Mouse (Mus musculus): ENCODE data around the gene Thap8. TPM values are rescaled to one million over a fixed set of nuclear protein-coding genes. Genes with fewer than 3 reads are reported as not detected.
"Not testable (repeated sequence)": the region's sequence is repeated elsewhere in the genome, so short reads cannot be mapped to it uniquely, and the experiment has no call there.

The Thap8 gene
- 0.33 and 0.40 TPM in 2 replicates for polyA plus RNA-seq (2016; fragmentation: Nextera tagmentation; extraction: Ambion mirVana)

DNA sequence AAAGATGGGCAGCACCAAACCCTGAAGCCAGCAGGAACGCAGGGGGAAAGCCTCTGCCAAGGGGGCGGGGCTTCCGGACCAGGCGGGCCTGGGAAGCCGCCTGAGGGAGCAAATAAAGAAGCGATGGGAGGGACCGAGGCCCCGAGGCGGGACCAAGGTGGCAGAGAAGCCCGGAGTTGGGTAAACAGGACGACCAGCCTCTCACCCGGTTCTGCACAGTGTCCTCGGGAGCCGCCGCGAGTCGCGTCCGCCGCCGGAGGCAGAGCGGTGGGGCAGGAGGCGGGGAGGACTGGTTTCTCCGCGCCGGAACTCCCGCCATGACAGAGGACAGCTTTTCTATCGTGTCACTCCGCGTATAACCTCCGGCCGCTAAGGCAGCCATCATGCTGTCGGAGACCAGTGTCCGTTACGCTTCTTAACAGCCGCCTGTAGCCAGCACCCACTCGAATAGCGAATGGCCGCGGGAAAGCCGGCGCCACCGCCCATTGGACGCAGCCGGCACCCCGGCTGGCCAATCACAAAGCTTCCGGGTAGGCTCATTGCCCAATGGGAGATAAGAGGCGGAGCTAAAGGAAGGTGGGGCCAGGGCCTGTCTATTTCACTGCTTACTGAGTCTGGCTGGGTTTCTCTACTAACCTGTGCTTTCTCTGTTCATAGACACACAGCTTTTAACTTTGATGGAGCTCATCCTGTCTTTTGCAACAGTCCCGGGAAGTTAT lies at the start of gene Thap8, which contains the start of gene Wdr62:
Gene Thap8, plus strand, starts transcription at position 144 of the 719 bp plus-strand sequence.
Gene Wdr62, minus strand, starts transcription at position 469 of the 719 bp plus-strand sequence.
- H3K9me3 ChIP-seq = no peaks in the 10 kb centered on the region
- no peaks in the 10 kb centered on the region for H3K27me3 ChIP-seq
- WGBS = under 1% methylated on average over 49 of the region's 49 CpGs
- peak within 1 kb of the TSS; percentile 81 for H3K4me3 ChIP-seq
- H3K9ac ChIP-seq = peak within 1 kb of the TSS; percentile 53
- H3K4me2 ChIP-seq (replicated peaks) = peak within 1 kb of the TSS; percentile 85
- peak within 1 kb of the TSS; percentile 95 for H3K27ac ChIP-seq
- ATAC-seq (ENCODE audit: insufficient number of reproducible peaks, insufficient read depth, low FRiP score, low TSS enrichment) = peak; percentile 94
- no peaks in the 10 kb centered on the region for H3K36me3 ChIP-seq
- peaks cover 6% of the 10 kb centered on the region; the same call in 1 of the 2 replicates for H3K4me1 ChIP-seq

DNA sequence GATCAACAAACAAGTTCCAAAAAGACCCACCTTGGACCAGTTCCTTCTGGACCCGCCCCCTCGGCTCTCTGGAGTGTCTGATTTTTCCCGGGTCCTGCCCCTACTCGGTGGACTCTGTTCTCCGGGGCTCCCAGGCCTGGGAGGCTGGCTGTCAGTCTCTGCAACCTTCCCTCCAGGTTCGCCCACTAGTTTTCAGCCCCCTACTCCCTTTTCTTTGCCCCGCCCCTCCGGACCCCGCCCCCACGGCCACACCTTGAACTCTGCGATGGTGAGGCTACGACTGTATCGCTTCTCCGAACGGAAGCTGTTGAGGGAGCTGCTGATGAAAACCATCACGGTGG lies 48.6 kb upstream of the Thap8 start:
- H3K9me3 ChIP-seq = no peaks in the 10 kb centered on the region
- no peaks in the 10 kb centered on the region for H3K27me3 ChIP-seq
- H3K27ac ChIP-seq = peak overlapping the region; percentile 73
- peaks cover 50% of the 10 kb centered on the region for H3K36me3 ChIP-seq
- 0 out of 2 replicates have a peak, but pooled peaks have one; percentile 11 for ATAC-seq (ENCODE audit: insufficient number of reproducible peaks, insufficient read depth, low FRiP score, low TSS enrichment)
- H3K9ac ChIP-seq = peak overlapping the region; percentile 74
- peaks cover 17% of the 10 kb centered on the region for H3K4me1 ChIP-seq
- peak overlapping the region; percentile 77 for H3K4me2 ChIP-seq (replicated peaks)
- peak overlapping the region; percentile 82 for H3K4me3 ChIP-seq
- WGBS = 1% methylated on average over 16 of the region's 16 CpGs

DNA sequence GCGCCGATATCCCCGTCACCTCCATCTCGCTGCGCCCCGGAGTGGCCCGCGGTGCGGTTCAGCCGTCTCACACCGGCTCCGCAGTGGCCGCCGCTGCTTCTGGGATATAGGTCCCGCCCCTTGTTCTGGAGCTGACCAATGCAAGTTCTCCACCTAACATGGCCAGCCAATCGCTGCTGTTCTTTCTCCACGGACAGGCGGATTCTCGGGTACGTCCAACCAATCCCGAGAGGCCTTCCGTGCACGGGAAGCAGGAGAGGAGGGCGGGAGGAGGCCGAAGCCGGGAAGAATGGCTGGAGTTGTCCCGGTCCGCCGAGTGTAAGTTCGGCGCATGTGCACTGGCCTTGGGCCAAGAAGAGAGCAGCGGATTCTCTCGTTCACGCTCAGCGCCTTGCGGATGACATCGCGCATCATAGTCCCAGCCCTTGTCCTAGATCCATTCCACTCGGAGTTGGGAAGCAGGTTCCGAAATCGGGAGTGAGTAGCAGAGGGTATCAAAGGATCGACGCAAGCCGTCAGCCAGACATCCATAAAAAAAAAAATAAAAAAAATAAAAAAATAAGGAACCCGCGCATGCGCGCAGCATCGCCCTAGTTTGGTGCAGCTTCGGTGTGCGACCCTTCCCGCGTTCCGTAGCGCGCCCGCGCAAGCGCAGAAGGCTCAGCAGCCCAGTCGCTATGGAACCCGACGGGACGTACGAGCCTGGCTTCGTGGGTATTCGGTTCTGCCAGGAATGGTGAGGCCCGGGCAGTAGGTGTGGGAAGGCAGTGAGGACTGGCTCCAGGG lies 48.0 kb upstream of the Thap8 start, which contains the start of the genes Polr2i and Tbcb:
Gene Polr2i, plus strand, starts transcription at position 280 of the 786 bp plus-strand sequence.
Gene Tbcb, minus strand, starts transcription at position 604 of the 786 bp plus-strand sequence.
- no peaks in the 10 kb centered on the region for H3K9me3 ChIP-seq
- peak within 1 kb of the TSS; percentile 95 for H3K27ac ChIP-seq
- H3K27me3 ChIP-seq = no peaks in the 10 kb centered on the region
- peaks cover 17% of the 10 kb centered on the region for H3K4me1 ChIP-seq
- ATAC-seq (ENCODE audit: insufficient number of reproducible peaks, insufficient read depth, low FRiP score, low TSS enrichment) = peak; percentile 89
- WGBS = under 1% methylated on average over 67 of the region's 67 CpGs
- peak within 1 kb of the TSS; percentile 82 for H3K4me3 ChIP-seq
- peak within 1 kb of the TSS; percentile 74 for H3K9ac ChIP-seq
- H3K4me2 ChIP-seq (replicated peaks) = peak within 1 kb of the TSS; percentile 77
- peaks cover 44% of the 10 kb centered on the region for H3K36me3 ChIP-seq

DNA sequence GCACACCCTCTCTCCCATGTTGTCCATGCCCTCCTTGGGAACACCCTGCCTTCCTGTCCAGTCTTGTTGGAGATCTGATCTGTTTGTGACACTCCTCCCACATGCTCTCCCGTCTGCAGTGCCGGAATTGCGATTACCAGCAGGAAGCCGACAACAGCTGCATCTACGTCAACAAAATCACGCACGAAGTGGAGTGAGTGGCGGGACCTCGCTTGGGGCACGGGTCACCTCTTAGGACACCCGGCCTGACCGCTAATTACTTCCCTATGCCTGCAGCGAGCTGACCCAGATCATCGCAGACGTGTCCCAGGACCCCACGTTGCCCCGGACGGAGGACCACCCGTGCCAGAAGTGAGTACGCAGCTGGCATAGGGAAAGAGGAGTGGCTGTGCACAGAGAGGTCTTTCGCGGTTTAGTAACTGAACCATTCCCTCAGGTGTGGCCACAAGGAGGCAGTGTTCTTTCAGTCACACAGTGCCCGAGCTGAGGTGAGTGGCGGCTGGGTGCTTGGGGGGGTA lies 47.2 kb upstream of the Thap8 start:
- Histone ChIP-seq H3K4me1 (peaks cover 17% of the 10 kb centered on the region), H3K9me3 (no peaks in the 10 kb centered on the region), H3K4me2 (replicated peaks) (peak overlapping the region; percentile 77), H3K27ac (peak overlapping the region; percentile 95), H3K36me3 (peaks cover 36% of the 10 kb centered on the region), H3K27me3 (no peaks in the 10 kb centered on the region), H3K9ac (peak overlapping the region; percentile 74), H3K4me3 (peak overlapping the region; percentile 82)
- ATAC-seq (ENCODE audit: insufficient number of reproducible peaks, insufficient read depth, low FRiP score, low TSS enrichment) = peak; percentile 37; the same call in 1 of the 2 replicates
- 4% methylated on average over 24 of the region's 24 CpGs for WGBS

DNA sequence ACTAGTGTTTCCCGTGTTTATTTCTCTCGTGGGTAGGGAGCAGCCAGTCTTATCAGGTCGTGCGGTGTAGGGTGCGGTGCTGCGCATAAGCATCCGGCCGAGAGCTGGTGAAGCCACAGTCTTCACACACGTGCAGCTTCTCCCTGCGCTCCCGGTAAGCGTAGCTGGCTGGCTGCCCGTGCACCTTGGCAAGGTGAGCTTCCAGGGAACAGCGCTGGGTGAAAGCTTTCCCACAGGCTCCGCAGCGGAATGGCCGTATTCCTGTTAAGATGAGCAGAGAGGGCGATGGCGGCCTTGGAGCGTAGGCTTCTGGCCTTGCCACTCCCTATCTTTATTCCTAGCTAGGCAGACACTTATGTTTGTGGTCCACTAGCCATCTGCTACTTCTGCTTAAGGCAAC lies 46.5 kb upstream of the Thap8 start:
- Histone ChIP-seq H3K27me3 (no peaks in the 10 kb centered on the region), H3K27ac (0 out of 2 replicates have a peak overlapping the region, but pooled peaks have one; percentile 17), H3K4me2 (replicated peaks) (peak overlapping the region; percentile 77), H3K36me3 (peaks cover 29% of the 10 kb centered on the region; the same call in 1 of the 2 replicates), H3K4me1 (peaks cover 17% of the 10 kb centered on the region), H3K4me3 (peak overlapping the region; percentile 82; the same call in 1 of the 2 replicates), H3K9me3 (no peaks in the 10 kb centered on the region), H3K9ac (peak overlapping the region; percentile 25)
- no peak for ATAC-seq (ENCODE audit: insufficient number of reproducible peaks, insufficient read depth, low FRiP score, low TSS enrichment)
- 87% methylated on average over 20 of the region's 20 CpGs for WGBS

DNA sequence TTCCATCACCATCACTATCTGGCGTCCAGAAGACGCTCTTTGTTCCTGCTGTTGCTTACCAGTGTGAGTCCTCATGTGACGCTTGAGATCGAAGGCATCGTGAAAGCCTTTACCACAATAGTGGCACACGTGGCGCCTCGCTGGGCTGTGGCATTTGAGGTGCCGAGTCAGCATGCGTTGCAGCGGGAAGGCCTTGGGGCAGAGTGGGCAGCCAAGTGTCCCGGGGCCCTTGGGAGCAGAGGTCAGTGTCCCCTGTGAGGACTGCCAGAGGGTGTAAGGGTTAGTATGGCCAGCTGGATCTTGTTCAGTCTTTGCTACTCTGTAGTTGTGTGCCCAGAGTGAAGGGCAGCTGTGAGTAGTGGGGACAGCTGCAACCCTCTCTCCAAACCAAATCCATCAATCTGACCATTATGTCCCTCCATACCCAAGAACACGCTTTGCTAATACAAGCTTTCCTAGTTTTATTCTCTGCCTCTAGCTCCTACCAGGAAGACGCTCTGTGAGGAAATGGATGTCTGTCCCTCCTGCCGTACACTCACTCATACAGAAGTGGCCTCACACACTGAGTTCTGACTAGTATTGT lies 45.5 kb upstream of the Thap8 start:
- Histone ChIP-seq H3K27me3 (no peaks in the 10 kb centered on the region), H3K36me3 (peaks cover 29% of the 10 kb centered on the region; the same call in 1 of the 2 replicates), H3K4me2 (replicated peaks) (no peak overlapping the region), H3K4me3 (no peak overlapping the region), H3K9ac (no peak overlapping the region), H3K27ac (no peak overlapping the region), H3K4me1 (peaks cover 17% of the 10 kb centered on the region), H3K9me3 (no peaks in the 10 kb centered on the region)
- 93% methylated on average over 15 of the region's 15 CpGs for WGBS
- no peak for ATAC-seq (ENCODE audit: insufficient number of reproducible peaks, insufficient read depth, low FRiP score, low TSS enrichment)

DNA sequence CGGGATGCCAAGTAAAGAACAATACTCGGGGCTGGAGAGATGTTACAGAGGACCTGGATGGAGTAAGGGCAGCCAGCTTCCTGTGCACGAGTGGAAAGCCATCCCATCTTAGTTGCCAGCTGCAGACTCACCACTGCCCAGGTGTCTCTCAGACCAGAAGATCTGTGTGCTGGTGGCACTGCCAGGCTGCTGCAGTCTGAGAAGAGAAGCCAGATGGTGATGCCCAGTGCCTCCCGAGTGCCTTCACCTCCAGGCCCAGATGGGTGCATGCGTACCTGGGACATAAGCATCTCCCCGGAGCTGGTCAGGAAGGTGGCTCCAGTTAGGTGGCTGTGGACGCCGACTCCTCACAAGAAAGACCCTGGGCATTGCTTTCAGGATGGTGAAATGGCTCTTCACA lies 44.8 kb upstream of the Thap8 start:
- H3K9me3 ChIP-seq = no peaks in the 10 kb centered on the region
- WGBS = 92% methylated on average over 8 of the region's 8 CpGs
- no peak overlapping the region for H3K4me2 ChIP-seq (replicated peaks)
- H3K4me1 ChIP-seq = peaks cover 17% of the 10 kb centered on the region
- peaks cover 25% of the 10 kb centered on the region; the same call in 1 of the 2 replicates for H3K36me3 ChIP-seq
- no peak for ATAC-seq (ENCODE audit: insufficient number of reproducible peaks, insufficient read depth, low FRiP score, low TSS enrichment)
- H3K4me3 ChIP-seq = no peak overlapping the region
- no peak overlapping the region for H3K9ac ChIP-seq
- H3K27me3 ChIP-seq = no peaks in the 10 kb centered on the region
- no peak overlapping the region for H3K27ac ChIP-seq

DNA sequence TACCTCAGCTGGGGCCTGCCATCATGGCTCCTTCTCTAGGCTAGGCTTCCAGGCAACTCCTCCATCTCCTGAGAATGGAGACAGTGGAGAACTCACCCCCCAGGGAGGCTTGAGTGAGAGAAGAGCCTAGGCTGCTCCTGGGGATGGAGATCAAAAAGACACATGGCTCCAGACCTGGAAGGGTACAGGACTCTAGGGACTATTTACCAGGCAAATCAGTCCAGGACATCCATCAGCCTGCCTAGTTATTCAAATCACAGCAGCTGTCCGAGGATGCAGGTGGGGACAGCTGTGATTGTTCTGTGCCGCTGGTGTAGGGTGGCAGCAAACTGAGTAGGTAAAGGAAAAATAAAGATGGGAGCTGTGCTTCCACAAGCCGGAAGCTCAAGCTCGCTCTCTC lies 44.3 kb upstream of the Thap8 start, which contains the start of gene Ovol3:
Gene Ovol3, minus strand, starts transcription at position 101 of the 400 bp plus-strand sequence.
- H3K9ac ChIP-seq = no peak within 1 kb of the TSS
- WGBS = 88% methylated on average over 4 of the region's 4 CpGs
- peaks cover 26% of the 10 kb centered on the region; the same call in 1 of the 2 replicates for H3K36me3 ChIP-seq
- ATAC-seq (ENCODE audit: insufficient number of reproducible peaks, insufficient read depth, low FRiP score, low TSS enrichment) = no peak
- no peaks in the 10 kb centered on the region for H3K9me3 ChIP-seq
- H3K27me3 ChIP-seq = no peaks in the 10 kb centered on the region
- no peak within 1 kb of the TSS for H3K27ac ChIP-seq
- H3K4me2 ChIP-seq (replicated peaks) = no peak within 1 kb of the TSS
- H3K4me1 ChIP-seq = peaks cover 14% of the 10 kb centered on the region
- no peak within 1 kb of the TSS for H3K4me3 ChIP-seq

DNA sequence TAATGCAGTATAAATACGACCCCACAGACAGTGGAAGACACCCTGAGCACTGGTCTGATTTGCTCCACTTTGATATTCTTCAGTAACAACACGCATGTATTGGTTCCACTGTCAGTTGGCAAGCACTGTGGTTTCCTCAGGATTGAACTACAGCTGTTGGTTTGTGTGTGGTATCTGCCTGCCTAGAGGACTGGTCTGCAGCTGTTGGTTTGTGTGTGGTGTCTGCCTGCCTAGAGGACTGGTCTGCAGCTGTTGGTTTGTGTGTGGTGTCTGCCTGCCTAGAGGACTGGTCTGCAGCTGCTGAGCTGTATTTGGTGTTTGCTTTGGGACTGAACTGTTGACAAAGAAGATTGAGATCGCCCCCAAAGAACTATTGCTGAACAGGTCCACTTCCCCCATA lies 42.5 kb upstream of the Thap8 start:
- H3K27me3 ChIP-seq, H3K9ac ChIP-seq: not testable (repeated sequence)
- 85% methylated on average over 3 of the region's 3 CpGs for WGBS

DNA sequence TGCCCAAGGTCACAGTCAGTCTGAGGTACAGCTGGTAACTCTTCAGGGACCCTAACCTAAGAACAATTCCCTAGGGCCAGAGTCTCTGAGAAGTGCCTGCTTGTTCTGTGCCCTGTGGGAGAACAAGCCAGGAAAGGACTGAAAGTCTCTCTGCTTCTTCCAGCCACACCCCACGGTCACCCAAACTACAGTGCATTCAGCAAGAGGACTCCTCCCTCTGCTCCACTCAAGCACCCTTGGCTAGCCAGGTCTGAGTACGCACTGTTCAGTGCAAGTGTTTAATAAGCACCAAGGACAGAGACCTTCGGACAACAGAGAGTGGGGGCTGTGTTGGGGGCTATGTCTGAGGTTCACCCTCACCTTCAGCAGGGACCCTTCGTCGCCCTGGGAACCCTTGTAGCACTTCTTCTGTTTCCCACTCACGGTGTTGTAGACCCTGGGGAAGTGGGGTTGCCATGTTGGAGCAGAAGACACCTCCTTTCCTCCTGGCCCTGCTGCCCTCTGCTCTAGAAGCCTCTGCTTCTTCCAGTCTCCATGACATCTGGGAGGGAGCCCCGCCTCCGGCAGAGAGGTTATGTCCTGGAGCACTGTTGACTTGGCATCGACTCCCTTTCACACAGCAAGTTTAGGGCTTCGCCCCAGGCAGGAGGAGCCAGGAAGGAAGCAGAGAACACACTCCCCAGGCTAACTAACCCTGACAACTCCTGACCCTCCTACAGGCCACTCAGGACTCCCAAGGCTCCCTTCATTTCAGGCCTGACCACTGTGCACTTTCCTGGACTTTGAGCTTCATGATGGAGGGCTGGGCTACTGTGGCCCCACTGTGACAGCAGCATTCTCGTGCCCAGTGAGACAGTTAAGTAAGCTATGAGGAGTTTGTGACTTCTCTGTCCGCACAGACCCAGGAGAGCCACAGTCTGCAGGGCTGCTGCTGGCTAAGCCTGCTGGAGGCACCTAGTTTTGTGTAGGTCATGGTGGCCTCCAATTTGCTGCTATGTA lies 27.6 kb upstream of the Thap8 start:
- Histone ChIP-seq H3K9ac (no peak overlapping the region; the same call in 1 of the 2 replicates), H3K9me3 (no peaks in the 10 kb centered on the region), H3K4me1 (no peaks in the 10 kb centered on the region), H3K4me2 (replicated peaks) (no peak overlapping the region), H3K4me3 (no peak overlapping the region), H3K36me3 (peaks cover 21% of the 10 kb centered on the region; the same call in 1 of the 2 replicates), H3K27ac (no peak overlapping the region), H3K27me3 (no peaks in the 10 kb centered on the region)
- 77% methylated on average over 12 of the region's 12 CpGs for WGBS
- no peak for ATAC-seq (ENCODE audit: insufficient number of reproducible peaks, insufficient read depth, low FRiP score, low TSS enrichment)

More for the DNA sequence above, 42.5 kb upstream of the Thap8 start:
- not testable (repeated sequence) for H3K4me3 ChIP-seq; H3K9me3 ChIP-seq; H3K27ac ChIP-seq; ATAC-seq (ENCODE audit: insufficient number of reproducible peaks, insufficient read depth, low FRiP score, low TSS enrichment); H3K4me1 ChIP-seq; H3K4me2 ChIP-seq (replicated peaks)
- peaks cover 40% of the 10 kb centered on the region; the same call in 1 of the 2 replicates for H3K36me3 ChIP-seq

Measured in embryonic facial prominence, embryonic 12.5 days (tissue).